Mouse (Mus musculus) neural tube, embryonic 10.5 days (tissue): ENCODE measurements at regions not wholly inside any gene's neighbourhood (a gene's known extent, or its start where the extent isn't known, plus 50 kb on each side); places are given as distances from the start of the nearest gene placed in this dataset.
A peak's percentile ranks its signal among the peaks of the same experiment; 100 is the strongest.

Source experiments
- DNase-seq: peaks from one replicate; pipeline ENCODE4 v3.0.0-alpha.2; 2017; ENCODE audit warnings: low spot score; ENCODE audit errors: extremely low spot score

DNA sequence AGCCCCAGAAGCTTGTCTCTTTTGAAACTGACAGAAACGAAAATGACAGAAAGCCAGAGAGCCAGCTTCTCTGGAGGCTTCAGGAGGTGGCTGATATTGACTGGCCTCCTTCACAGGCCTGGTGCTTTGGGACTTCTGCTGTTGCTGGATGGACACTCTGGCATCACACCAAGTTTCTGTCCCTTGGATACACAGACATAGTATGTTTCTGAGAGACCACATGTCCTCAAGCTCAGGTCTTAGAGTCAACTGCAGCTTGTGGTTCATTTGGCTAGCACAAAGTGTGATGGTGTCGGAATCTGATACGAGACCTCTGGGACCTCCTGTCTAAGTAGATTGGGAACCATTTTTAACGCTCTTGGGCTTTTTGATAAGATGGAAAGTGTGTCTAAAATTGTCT lies 502.0 kb downstream of the Sqor start:
- no peak for DNase-seq

DNA sequence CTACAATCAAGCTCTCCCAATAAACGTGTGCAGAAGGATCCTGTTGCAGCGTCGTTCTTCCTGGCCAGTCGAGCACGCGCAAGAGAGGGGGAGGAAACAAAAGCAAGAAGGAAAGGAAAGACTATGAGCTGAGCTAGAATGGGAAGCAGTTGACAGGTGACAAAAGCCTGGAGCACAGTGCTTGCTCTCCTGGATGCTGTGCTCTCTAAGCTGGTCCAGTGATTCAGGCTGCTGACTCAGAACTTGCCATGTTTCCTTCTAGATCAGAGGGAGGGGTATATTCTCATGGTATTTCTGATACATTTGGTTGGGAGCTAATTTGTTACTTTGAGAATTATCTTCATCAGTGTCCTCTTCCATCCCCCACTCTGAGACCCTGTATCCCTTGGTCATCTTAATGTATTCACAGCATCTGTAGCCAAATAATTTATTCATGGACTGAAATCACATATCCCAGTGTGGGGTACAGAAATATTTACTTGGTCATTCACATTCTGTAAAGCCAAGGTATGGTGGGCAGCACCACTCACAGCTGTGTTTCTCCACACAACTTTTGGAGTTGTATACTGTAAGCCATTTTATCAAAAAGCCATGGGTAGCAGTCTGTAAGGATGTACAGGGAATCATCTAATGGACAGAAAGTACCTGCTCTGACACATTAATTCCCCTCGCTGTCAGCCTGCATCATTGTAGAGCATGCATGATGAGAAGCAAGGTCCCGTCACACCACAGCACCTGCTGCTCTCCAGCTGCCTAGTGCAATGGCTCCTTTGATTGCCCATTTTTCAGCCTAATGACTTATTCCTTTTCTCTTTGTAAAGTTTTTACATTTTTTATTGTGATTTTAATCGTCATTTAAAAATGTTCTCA lies 510.1 kb downstream of the Sqor start:
- no peak for DNase-seq

DNA sequence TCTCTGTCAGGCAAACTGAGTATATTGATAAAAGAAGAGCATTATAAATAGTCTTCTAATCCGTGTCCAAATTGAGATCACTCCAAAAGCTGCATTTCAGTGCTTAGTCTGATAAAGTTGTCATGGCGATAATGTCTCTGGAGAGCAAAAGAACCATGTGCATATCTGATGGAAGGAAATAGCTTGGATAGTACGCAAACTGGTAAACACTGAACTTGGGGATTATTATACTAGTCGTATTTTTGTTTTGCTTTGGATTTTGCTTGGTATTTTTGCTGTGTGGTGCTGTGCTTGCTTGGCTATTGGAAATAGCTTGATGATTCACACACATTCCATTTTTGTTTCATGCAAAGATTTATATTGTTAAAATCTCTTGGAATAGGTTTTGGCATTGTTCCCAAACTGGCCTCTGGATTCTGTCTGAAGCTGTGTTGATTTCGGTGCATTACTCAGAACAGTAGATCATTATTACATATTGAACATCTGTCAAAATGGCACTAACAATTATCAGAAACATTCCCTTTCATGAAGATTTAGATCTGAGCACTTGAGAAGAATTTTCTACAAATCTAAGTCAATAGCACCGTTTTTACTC lies 510.8 kb downstream of the Sqor start:
- DNase-seq, result no peak

DNA sequence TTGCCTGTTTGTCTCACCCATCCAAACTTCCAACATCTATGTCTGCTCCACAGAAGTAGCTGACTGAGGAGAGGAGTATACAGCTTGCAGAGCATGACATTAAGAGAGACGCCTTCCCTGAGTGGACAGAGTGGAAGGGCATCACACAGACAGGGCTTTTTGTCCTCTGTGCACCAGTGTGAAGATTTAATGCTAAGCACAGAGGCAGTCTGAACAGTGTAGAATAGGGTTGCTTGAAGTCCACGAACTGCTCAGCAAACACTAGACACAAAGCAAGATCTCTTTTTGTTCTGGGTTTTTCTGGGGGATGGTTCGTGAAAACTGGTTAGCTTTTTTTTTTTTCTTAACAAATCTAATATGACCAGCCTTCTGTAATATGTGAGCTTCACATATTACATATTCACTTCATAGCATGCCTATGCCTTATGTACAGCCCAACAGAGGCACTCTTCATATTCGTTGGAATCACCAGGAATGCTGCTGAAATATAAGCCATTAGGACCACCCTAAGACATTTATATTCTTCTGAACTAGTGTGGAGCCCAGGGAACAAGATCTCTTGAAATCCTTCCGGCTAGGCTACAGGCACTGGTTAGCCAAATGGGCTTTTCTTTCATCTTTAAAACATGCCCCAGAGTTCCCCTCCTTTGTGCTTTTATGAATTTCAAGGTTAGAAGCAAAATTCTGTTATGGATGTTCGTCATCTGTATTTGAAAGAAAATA lies 546.7 kb downstream of the Sqor start:
- DNase-seq, result no peak

DNA sequence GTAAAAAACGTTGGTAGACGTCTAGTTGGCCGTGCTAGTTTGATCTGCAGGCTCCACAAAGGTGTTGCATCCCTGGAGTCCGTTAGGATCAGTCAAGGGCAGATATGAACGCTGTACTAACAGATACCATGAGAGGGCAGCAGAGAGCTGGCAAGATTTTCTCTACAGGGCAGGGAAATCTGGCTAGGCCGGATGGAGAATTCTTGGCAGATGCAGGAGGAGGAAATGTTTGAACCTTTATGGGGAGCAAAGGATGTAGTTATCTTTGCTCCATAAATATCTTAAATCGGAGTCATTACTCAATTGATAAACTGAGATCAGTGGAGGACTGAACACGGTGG lies 547.2 kb downstream of the Sqor start:
- peak; percentile 78 for DNase-seq

DNA sequence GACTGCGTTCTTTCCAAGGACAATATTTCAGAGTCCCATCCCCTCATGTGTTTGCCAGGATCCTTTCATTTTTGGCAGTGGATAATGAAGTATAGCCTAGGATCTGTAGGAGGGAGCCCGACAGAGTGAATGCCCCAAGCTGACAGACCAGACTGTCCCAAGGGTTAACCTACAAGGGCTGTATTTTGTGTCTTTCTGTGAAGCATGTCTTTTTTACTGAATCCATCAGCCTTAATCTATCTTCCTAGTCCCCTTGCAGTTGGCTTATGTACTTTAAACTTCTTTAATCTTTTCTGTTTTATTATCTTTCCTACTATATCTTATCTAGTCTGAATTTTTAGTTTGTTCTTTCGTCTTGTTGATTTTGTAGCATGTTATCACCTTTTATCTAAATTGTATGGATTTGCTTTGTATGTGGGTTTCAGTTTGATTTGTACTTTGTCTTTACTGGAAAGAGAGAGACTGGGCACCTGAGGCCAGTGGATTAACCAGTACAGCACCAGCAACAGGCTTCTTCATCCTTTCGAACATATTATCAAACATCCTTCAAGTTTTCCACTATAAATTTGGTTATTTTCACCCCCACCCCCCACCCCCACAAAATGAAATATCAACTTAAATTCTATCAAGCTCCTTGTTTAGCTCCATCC lies 555.5 kb downstream of the Sqor start:
- DNase-seq, result no peak

DNA sequence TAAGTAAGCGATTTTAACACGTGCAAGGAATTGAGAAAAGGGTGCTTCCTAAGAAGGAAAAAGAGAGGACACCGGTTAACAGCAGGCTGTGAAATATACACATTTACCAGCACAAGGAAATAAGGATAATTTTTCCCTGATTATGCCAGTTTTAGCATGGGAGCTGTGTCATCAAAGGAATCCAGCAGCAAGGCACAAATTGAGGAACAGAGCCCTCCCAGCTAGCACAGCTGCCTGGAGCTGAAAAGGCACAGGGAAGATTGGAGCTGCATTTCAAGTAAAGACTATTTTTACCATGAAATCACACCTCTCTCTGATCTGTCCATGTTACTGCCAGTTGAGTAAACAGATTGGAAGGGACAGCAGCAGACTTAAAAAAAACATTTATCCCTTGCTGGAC lies 558.7 kb downstream of the Sqor start:
- no peak for DNase-seq

DNA sequence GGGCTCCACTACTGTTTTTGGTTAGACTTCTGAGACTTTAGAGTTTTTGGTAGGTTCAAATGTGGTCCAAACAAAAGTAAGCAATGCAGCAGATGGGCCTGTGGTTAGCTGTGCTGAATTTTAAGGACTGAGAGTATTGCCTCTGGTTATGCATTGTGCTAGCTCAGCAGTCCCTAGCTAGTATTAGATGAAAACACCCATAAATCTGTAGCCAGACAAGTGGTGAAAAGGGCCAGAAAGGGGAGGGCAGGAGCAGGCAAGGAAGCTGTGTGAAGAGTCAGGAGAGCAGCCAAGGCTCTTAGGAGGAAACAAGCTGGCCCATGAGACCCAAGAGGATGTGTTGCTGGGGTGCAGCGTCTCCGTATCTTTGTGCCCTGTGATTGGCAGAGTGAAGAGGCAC lies 559.9 kb downstream of the Sqor start:
- peak; percentile 18 for DNase-seq

DNA sequence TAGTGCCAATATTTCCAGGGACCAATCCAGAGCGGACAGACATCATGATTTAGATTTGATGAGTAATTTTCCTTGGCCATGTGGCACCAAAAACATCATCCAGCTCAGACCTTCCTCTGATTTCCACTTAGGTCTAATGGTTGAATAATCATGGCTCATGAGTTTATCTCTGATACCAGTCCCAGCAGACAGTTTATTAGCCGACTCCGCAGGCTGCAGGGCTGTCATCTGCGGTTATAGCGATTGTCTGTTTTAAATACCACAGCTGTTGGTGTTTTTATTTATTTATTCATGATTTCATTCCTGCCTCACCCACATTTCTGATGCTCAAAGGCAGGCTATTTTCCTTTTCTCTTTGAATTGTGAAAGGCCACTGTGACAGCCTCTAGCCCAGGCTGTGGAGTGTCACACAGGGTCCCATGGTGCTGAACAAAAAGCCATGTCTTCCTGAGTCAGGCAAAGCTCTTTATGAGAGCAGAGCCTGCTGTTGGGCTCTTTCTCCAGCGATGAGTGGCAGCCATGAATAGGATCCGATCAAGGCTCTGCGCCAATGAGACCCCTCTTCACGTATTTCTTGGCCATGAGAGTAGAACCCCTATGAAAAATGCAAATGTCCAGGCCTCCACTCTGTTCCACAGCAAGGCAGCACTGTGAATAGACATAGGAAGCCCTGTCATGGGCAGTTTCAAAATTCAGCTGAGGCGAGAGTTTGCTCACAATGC lies 584.7 kb downstream of the Sqor start:
- DNase-seq, result no peak

DNA sequence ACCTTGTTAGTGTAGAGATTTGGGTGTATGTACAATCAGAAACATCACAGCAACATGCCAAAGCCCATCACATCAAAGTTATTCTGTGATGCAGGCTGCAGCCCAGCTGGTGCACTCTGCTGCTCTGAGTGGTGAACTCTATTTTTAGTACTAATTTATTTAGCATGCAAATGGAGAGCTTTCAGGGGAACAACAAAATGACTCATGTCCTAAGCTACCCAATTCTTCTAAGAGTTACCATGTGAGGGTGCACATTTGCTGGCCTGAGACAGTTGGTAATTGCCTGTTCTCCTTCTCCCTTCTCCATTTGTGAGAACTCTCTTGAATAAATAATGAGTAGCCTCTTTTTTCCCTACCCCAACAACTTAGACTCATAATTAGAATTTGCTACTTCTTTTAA lies 599.2 kb downstream of the Sqor start:
- DNase-seq, result no peak

DNA sequence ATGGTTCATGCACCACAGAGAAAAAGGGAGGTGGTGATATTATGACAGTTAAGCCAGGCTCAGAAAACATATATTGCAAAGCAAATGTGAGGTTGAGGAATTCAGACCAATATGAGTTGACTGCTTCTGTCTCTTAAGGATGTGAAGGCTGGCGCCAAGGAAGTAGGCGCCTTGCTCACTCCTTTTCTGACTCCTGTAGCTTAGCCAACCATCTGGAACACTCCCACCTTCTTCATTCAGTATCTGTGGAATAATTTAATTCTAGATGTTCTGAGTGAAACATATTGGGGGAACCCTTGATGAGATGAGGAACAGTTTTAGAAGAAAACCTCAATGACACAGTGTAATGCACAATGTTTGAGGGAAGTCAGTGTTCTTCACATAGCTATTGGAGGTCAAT lies 601.5 kb downstream of the Sqor start:
- no peak for DNase-seq

DNA sequence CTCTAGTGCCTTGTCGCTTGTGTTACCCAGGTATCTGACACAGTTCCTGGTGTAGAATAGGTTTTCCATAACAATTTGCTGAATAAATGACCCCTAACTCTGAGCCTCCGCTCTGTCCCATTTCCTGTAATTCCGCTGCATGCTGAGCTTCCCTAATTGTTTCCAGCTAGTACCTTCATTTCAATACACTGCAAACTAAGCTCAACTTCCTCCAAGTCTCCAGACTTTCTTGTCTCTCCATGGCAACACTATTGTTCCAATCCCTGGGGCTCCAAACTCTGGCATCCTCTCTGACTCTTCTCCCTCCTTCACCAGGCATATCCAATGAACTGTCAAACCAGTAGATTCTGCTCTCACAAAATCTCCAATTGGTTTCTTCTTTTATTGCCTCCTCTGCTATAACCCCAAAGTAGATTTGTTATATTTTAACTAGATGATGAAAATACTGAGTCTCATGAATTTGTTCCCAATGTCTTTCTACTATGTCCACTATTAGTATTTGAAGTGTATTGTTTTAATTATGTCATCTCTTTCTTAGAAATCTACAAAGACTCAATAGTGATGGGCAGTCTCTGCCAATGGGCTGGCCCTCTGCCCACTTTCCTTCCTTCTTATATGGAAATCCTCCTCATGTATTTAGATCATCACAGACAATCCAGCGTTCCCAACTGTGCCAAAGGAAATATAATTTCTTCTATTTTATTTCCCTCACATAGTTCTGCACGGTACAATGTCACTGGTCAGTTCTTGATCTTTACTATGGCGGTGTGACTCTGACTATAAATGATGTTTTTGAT lies 620.8 kb downstream of the Sqor start:
- no peak for DNase-seq

DNA sequence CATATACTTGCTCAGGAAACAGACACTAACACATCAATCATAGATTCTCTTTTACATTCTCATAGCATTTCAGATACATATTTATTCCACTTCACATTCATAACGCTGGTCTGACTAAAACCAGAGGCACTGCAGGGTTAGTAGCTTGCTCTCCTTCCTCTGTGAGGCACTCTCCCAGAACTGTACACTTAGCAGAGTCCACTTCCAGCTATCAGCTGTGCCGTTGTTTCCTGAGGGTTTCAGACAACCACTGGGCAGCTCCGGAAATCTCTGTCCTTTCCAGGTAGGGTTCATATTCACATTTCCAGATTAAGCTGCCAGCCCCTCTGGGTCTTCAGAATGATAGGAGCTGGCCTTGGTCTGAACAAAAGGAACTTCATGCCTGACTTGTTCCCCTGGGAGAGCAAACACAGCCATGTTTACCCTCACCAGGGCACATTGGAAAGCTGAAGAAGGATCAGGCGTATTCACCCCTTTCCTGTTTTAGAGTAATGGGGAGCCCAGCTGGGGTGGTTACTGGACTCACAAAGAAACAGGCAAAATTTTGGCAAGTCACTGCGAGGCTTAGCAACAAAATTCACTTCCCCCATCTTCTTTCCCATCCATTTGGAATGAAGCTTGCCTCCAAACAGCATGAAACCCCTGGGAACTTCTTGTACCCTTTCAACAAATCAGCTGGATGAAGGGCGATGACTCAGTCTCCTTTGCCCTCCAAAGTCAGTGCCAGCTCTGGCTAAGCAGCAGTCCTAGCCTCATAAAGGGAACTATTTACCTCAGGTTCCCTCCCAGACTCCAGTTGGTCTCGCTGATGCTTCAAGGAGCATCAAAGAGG lies 622.0 kb downstream of the Sqor start:
- no peak for DNase-seq

DNA sequence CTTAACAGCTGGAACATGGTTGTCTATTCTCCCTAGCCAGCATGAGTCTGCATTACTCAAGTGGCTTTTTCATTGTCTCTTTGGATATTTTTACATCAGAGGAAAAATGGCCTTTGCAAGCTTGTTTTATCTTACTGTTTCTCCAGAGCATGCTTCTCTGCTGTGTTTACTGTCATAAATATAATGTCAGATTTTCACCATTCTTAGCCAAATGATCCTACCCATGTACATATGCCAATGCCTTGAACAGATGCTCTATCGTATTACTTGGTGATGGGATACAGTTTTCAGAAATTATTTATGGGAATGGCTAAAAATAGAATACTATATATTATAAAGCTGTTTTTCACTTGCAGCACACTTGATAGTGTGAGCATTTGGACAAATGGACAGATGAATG lies 625.9 kb downstream of the Sqor start:
- DNase-seq, result no peak

DNA sequence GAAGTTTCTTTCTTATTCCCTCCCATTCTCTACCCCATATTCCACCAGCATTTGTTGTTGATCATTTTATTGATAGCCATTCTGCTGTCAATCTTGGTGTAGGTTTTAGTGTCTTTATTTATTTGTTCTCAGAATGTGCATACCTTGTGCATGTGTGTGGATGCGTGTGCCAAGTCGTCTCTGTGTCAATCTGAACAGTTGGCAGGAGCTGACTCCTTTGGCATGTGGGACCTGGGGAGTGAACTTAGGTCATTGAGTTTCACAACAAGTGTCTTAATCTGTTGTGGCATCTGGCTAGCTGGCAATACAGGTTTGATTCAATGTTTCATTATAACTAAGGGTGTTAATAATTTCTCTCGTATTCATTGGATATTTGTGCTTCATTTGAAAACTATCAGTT lies 629.3 kb downstream of the Sqor start:
- DNase-seq, result no peak

DNA sequence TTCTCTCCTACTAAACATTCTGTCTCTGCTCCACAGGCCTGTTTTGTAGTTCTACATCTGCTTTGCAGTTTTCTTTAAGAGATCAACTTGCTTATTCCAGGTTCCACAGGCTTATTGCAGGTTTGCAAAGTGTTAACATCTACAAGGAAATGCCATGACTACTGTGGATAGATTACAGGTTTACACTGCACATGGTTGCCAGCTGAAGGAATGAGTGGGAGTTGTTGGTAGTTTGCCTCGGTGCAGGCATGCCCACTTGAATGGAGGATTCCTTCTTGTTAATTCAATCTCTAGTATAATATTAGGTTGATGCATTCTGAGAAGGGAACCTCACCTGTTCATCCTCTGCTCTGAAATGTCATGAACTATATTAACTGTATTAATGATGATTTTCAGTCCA lies 632.5 kb downstream of the Sqor start:
- DNase-seq, result no peak

DNA sequence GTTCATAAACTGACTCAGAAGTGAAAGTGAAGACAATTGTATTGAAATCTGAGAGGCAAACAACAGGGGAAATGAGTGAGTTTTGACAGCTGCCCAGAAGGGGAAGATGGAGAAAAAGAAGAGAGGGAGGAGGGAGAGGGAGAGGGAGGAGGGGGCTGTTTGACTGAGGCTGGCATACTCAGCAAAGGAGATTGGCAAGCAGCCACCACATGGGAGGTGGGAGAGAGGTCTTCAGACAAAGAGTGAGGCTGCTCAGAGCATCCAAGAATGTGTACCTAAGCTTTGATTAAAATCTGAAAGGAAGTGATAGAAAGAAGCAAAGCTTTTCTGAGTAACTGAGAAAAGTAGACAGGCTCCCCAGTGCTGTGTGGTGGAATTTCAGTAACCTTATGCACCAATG lies 636.0 kb downstream of the Sqor start:
- no peak for DNase-seq

DNA sequence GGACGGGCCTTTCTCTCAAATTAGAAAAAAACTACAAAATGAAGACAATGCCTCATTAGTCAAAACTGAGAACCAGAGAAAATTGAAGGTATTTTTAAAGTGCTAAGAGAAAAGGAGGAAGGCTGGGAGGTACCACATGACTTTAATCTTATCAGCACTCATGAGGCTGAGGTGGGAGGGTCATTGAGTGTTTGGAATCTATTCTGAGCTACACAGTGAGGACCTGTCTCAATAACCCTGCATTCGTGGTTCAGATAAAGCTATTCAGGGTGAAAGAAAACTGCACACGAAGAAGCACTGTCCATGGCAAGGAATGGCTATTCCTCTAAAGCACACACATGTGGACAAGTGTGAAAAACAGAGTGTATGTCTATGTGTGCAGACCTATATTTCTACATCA lies 644.0 kb downstream of the Sqor start:
- no peak for DNase-seq

DNA sequence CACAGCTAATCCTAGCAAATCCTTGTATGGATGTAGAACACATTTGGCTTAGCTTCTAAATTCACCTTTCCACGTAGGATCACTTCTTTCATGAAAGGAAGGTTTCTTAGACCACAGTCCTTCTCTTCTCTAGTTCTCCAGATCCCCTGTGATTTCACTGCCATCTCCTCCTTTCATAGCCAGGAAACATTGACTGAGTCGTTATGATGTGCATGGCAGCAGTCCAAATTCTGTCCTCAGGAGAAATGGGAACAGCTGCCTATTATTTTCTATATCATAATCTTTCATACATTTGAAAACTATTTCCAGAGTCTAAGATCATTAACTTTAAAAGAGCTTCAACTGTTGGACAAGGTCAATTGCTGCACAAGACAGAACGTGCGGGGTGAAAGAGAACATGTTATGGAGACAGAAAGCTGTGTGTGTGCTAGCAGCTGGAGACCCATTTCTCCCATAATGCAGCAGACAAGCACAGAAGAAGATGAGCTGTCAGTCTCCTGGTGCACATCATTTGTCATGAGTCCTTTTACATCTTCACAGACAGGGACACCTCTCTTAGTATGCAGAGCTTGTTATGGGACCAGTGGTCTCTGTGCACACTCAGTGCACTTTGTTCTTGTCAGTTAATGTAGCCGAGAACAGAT lies 631.6 kb upstream of the Sema6d start:
- no peak for DNase-seq
